Mouse (Mus musculus) spleen, adult 2 months (tissue): Measurements from ENCODE around the gene Lgr4. TPM values are rescaled to one million over a fixed set of nuclear protein-coding genes. Genes with fewer than 3 reads are reported as not detected.

Experiments used
- DNase-seq, 2 experiments: peaks; one replicate each; pipeline versions ENCODE4 v3.0.0 to v3.0.0-alpha.2; 2012 to 2021; ENCODE audit warnings: low spot score in 2 of 2, low read depth in 1 of 2
- H3K27ac ChIP-seq: fragments of 200-500 bp; 2 replicates; pipeline ENCODE4 v1.5.1; 2012; ENCODE audit warnings: low read length, inconsistent platforms; ENCODE audit not compliant: insufficient read depth
- H3K27me3 ChIP-seq: fragments of 200-500 bp; 2 replicates; pipeline ENCODE4 v1.6.1; 2012; ENCODE audit warnings: mild to moderate bottlenecking, moderate library complexity, low read length, inconsistent platforms; ENCODE audit not compliant: control insufficient read depth, insufficient read depth
- H3K36me3 ChIP-seq: fragments of 200-500 bp; 2 replicates; pipeline ENCODE4 v1.6.1; 2012; ENCODE audit warnings: mild to moderate bottlenecking, low read length, inconsistent platforms; ENCODE audit not compliant: control insufficient read depth, insufficient read depth
- H3K4me1 ChIP-seq: fragments of 200-500 bp; 2 replicates; pipeline ENCODE4 v1.6.1; 2011; ENCODE audit warnings: inconsistent platforms; ENCODE audit not compliant: control insufficient read depth, insufficient read depth, insufficient read length
- H3K4me3 ChIP-seq: fragments of 200-500 bp; 2 replicates; pipeline ENCODE4 v1.5.1; 2011; ENCODE audit warnings: mild to moderate bottlenecking, inconsistent platforms; ENCODE audit not compliant: insufficient read depth, insufficient read length; ENCODE audit errors: extremely low read depth
- CTCF ChIP-seq: fragments of 200-500 bp; IDR thresholded peaks from 2 replicates; pipeline ENCODE4 v1.5.1; 2011; ENCODE audit warnings: mild to moderate bottlenecking, inconsistent platforms; ENCODE audit not compliant: insufficient read depth, insufficient read length, insufficient replicate concordance; ENCODE audit errors: extremely low read depth
- POLR2A ChIP-seq: fragments of 200-500 bp; IDR thresholded peaks from 2 replicates; pipeline ENCODE4 v1.6.1; 2011; ENCODE audit warnings: low read depth, low read length, inconsistent platforms
- WGBS: fragments of 180-500 bp; shearing (Covaris S2); methylation state at CpG from one replicate; pipeline ENCODE4 v1.1.7; 2018; 5-methylcytosine and 5-hydroxymethylcytosine counted together
- polyA plus RNA-seq: library from polyadenylated mRNA; depleted of rRNA; stranded (reverse); fragments of >200 nt; gene quantifications from 2 replicates; pipeline ENCODE4 v1.2.3, GENCODE M21; 2012

The Lgr4 gene
- polyA plus RNA-seq, 1 experiment: 0.65 TPM

GRCm38 (mm10) chr2:110009449-110009848 is 92.0 kb downstream of the Lgr4 start:
- no peak overlapping the region for H3K27ac ChIP-seq
- H3K36me3 ChIP-seq: no peaks in the 10 kb centered on the region
- no peaks in the 10 kb centered on the region for H3K4me1 ChIP-seq
- TF ChIP-seq POLR2A: no peak
- H3K27me3 ChIP-seq: no peaks in the 10 kb centered on the region
- H3K4me3 ChIP-seq: no peak overlapping the region
- no peak for DNase-seq

DNA sequence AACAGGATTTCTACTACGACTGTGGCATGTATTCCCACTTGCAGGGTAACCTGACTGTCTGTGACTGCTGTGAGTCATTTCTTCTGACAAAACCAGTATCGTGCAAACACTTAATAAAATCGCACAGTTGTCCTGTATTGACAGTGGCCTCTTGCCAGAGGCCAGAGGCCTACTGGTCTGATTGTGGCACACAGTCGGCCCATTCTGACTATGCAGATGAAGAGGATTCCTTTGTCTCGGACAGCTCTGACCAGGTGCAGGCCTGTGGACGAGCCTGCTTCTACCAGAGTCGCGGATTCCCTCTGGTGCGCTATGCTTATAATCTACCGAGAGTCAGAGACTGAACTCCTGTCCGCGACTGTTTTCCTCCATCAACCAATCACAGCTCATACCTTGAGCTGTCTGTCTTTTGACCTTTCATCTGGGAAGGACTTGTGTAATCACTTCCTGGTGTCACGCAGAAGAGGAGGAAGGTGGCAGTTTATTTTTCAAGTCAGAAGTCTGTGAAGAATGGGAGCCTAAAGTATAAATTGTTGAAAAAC is 94.8 kb downstream of the Lgr4 start:
- no peak overlapping the region for H3K4me3 ChIP-seq
- H3K27ac ChIP-seq: no peak overlapping the region
- no peaks in the 10 kb centered on the region for H3K36me3 ChIP-seq
- DNase-seq: no peak
- H3K4me1 ChIP-seq: no peaks in the 10 kb centered on the region
- TF ChIP-seq CTCF: no peak
- no peak for TF ChIP-seq POLR2A
- WGBS: 94% methylated on average over 13 of the region's 13 CpGs
- H3K27me3 ChIP-seq: no peaks in the 10 kb centered on the region

- DNase-seq: no peak
- WGBS: 42% methylated on average over 7 of the region's 7 CpGs
- H3K27me3 ChIP-seq: no peaks in the 10 kb centered on the region
- H3K27ac ChIP-seq: no peak overlapping the region
- TF ChIP-seq POLR2A: no peak
- TF ChIP-seq CTCF: no peak
- H3K4me3 ChIP-seq: peak overlapping the region; percentile 76; the same call in 1 of the 2 replicates
- no peaks in the 10 kb centered on the region for H3K36me3 ChIP-seq
- H3K4me1 ChIP-seq: no peaks in the 10 kb centered on the region
These were observed 99.6 kb downstream of the Lgr4 start for GRCm38 (mm10) chr2:110017087-110017486.

- H3K27ac ChIP-seq: peak within 1 kb of the TSS; percentile 50
- H3K36me3 ChIP-seq: no peaks in the 10 kb centered on the region
- TF ChIP-seq POLR2A (no peak), CTCF (no peak)
- peak within 1 kb of the TSS; percentile 76 for H3K4me3 ChIP-seq
- DNase-seq: peak; percentile 62 to 81
- under 1% methylated on average over 55 of the region's 55 CpGs for WGBS
- H3K4me1 ChIP-seq: no peaks in the 10 kb centered on the region
- no peaks in the 10 kb centered on the region for H3K27me3 ChIP-seq
These were observed 100.4 kb downstream of the Lgr4 start, which contains the start of gene Ccdc34 for GRCm38 (mm10) chr2:110017616-110018505. TSS of gene Ccdc34 (plus strand) at chr2:110017817.

GRCm38 (mm10) chr2:110019656-110020055 is 102.2 kb downstream of the Lgr4 start:
- 97% methylated on average over 4 of the region's 4 CpGs for WGBS
- Histone ChIP-seq H3K36me3 (no peaks in the 10 kb centered on the region), H3K27ac (no peak overlapping the region), H3K4me1 (no peaks in the 10 kb centered on the region), H3K4me3 (no peak overlapping the region), H3K27me3 (no peaks in the 10 kb centered on the region)
- DNase-seq: no peak
- no peak for TF ChIP-seq CTCF
- TF ChIP-seq POLR2A: no peak

GRCm38 (mm10) chr2:110020430-110020829 is 103.0 kb downstream of the Lgr4 start:
- WGBS: 80% methylated on average over 1 of the region's 1 CpGs
- no peaks in the 10 kb centered on the region for H3K27me3 ChIP-seq
- H3K4me1 ChIP-seq: no peaks in the 10 kb centered on the region
- no peak overlapping the region for H3K4me3 ChIP-seq
- no peaks in the 10 kb centered on the region for H3K36me3 ChIP-seq
- no peak for DNase-seq
- H3K27ac ChIP-seq: no peak overlapping the region
- TF ChIP-seq CTCF (no peak), POLR2A (no peak)

- Histone ChIP-seq H3K27ac (no peak overlapping the region), H3K36me3 (peaks cover 1% of the 10 kb centered on the region; the same call in 1 of the 2 replicates), H3K4me1 (no peaks in the 10 kb centered on the region), H3K27me3 (no peaks in the 10 kb centered on the region), H3K4me3 (no peak overlapping the region)
- WGBS: 87% methylated on average over 4 of the region's 4 CpGs
- TF ChIP-seq POLR2A: no peak
- no peak for TF ChIP-seq CTCF
- no peak for DNase-seq
These were observed 118.8 kb downstream of the Lgr4 start for GRCm38 (mm10) chr2:110036265-110036664.
